Mouse (Mus musculus) gastrocnemius, postnatal 4 days (tissue): ENCODE data around the gene Irgm2. TPM values are rescaled to one million over a fixed set of nuclear protein-coding genes. Genes with fewer than 3 reads are reported as not detected.

Experiments used
- DNase-seq, 2 experiments: peaks; one replicate each; pipeline ENCODE4 v3.0.0; 2021 to 2022; ENCODE audit warnings: low spot score in 2 of 2, mixed read lengths in 2 of 2
- total RNA-seq, 2 experiments: library from RNA; stranded (reverse); gene quantifications; 2 replicates each; pipeline ENCODE4 v1.2.3; 2021

The Irgm2 gene
- total RNA-seq, 2 experiments from 2014 or later, result 13.0 to 13.1 TPM

DNA sequence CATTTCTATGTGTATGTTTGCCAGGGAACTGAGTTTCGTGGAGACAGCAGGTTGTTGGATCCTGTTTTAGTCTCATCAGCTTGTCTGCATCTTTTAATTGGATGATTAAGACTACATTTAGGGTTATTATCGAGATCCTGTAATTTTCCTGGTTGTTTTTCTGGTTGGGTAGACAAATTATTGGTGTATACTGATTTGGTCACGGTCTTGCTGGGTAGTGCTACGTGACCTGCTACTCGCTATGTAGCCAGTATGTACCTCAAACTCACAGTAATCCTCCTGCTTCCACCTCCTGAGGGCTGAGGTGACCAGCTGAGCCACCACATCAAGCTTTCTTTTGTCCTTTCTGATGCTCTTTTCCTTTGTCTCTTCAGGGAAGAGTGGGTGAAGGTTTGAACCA, 58.4 kb downstream of the Irgm2 start:
- no peak for DNase-seq

GRCm38 (mm10) chr11:58260156-58260555, 60.7 kb downstream of the Irgm2 start:
- no peak for DNase-seq

- DNase-seq, result no peak
Measured at GRCm38 (mm10) chr11:58261826-58262225, 62.4 kb downstream of the Irgm2 start.

- no peak for DNase-seq
Measured at GRCm38 (mm10) chr11:58262336-58262735, 62.9 kb downstream of the Irgm2 start.

DNA sequence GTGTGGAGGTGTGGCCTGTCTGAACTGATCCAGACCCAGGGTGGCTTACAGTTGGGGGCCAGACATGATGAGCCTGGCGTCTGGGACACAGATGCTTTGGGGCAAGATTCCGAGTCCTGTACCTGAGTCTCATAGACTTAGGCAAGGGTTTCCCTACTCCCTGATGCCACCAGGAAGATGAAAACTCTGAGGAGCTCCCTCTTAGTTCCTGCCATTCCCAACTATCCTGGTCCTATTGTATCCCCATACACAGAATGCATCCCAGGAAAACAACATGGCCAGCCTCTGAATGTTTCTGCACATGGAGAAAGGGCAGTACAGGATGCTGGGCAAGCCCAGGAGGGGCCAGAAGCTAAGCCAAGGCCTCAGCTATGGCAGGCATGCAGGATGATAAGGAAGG, 64.1 kb downstream of the Irgm2 start:
- DNase-seq, result no peak

DNA sequence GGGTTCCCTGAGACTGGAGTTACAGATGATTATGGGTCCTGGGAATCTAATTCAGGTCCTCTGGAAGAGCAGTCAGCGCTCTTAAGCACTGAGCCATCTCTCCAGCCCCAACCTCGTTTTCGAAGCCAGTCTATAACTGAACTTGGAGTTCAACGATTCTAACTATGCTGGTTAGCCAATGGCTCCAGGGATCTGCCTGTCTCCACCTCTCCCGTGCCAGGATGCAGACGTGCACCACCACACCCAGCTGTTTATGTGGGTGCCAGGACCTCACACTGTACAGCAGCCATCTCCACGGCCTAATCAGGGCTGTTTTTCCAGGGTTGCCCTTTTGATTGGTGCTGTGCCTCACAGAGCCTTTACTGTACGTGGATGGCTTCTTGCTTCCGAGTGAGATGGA, 65.1 kb downstream of the Irgm2 start:
- DNase-seq, result no peak

DNA sequence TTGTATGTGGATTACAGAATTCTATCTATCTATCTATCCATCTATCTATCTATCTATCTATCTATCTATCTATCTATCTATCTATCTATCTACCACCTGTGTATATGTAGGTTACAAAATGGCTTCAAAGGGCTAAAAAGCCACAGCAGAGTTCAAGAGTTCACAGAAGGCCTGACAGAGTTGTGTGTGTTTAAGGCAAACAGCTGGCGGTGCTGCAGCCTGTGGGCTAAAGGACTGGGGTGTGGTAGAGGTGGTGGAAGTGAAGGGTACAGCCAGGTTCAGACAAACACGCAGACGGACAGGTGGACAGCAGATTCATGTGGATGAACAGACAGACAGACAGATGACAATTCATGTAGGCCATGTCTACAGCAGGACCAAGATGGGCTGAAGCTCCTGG, 68.9 kb downstream of the Irgm2 start:
- no peak for DNase-seq

Other genes starting within 250 kb of the Irgm2 start
- 10 to 100 TPM; 92.7 to 95.0 TPM for gene Larp1, start 190.6 kb upstream of the Irgm2 start, total RNA-seq
- not detected for gene Gm12248, start 106.5 kb upstream of the Irgm2 start, total RNA-seq
- 10 to 100 TPM; 47.5 to 48.9 TPM for gene Cnot8, start 95.5 kb upstream of the Irgm2 start, total RNA-seq
- gene Gemin5, start 31.1 kb upstream of the Irgm2 start, total RNA-seq, result 10 to 100 TPM; 14.8 to 15.3 TPM
- 10 to 100 TPM; 54.1 to 59.7 TPM for gene Mrpl22, start 28.0 kb upstream of the Irgm2 start, total RNA-seq
- 10 to 100 TPM; 15.6 to 17.9 TPM for gene Igtp, start 62 bp upstream of the Irgm2 start, total RNA-seq
- gene 4930438A08Rik, start 75.2 kb downstream of the Irgm2 start, total RNA-seq, result not detected
- gene Zfp692, start 107.5 kb downstream of the Irgm2 start, total RNA-seq, result 1 to 10 TPM; 6.1 to 6.9 TPM
- gene Zfp672, start 130.7 kb downstream of the Irgm2 start, total RNA-seq, result 10 to 100 TPM; 34.3 to 40.7 TPM
- gene Sh3bp5l, start 131.1 kb downstream of the Irgm2 start, total RNA-seq, result 10 to 100 TPM; 31.0 to 36.5 TPM
- gene Lypd8, start 179.4 kb downstream of the Irgm2 start, total RNA-seq, result not detected
- gene 1810065E05Rik, start 221.5 kb downstream of the Irgm2 start, total RNA-seq, result not detected
- not detected for gene Gm12253, start 232.9 kb downstream of the Irgm2 start, total RNA-seq